Mouse (Mus musculus): ENCODE measurements around the gene Cotl1. TPM values are rescaled to one million over a fixed set of nuclear protein-coding genes. Genes with fewer than 3 reads are reported as not detected.

The Cotl1 gene
- polyA plus RNA-seq, 1 experiment: 606 TPM

DNA sequence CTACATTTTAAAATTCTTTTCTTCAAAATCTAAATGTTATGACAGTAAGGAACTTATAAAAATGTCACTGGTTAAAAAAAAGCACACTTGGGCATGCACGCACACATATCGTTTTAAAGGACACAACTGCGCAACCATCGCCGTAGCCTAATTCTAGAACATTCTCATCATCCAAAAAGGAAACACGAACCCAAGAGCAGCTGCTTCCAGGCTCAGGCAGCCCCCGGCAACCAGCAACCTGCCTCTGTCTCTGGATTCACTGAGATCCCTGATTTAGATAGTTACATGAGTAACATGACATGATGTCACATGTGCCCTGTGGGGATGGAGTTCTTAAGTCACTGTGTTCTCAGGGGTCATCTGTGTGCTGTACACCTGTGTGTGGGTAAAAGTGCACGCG is 17.1 kb downstream of the Cotl1 start:
- H3K27ac ChIP-seq (ENCODE audit: insufficient read depth, low read length): no peak overlapping the region
- H3K4me3 ChIP-seq (ENCODE audit: extremely low read depth, insufficient read depth, insufficient read length): no peak overlapping the region
- 95% methylated on average over 9 of the region's 9 CpGs for WGBS
- no peaks in the 10 kb centered on the region for H3K27me3 ChIP-seq (ENCODE audit: control insufficient read depth, insufficient read depth, low read length)
- TF ChIP-seq CTCF (IDR thresholded peaks at IDR 0.05; ENCODE audit: extremely low read depth, insufficient read depth, insufficient read length, insufficient replicate concordance) (no peak), POLR2A (IDR thresholded peaks at IDR 0.05; ENCODE audit: low read depth, low read length) (no peak)
- H3K4me1 ChIP-seq (ENCODE audit: control insufficient read depth, insufficient read depth, insufficient read length): peaks cover 32% of the 10 kb centered on the region
- H3K36me3 ChIP-seq (ENCODE audit: control insufficient read depth, insufficient read depth, low read length): peaks cover 38% of the 10 kb centered on the region
- no peak for DNase-seq (ENCODE audit: low read depth in 1 of 2, low spot score in 2 of 2)

DNA sequence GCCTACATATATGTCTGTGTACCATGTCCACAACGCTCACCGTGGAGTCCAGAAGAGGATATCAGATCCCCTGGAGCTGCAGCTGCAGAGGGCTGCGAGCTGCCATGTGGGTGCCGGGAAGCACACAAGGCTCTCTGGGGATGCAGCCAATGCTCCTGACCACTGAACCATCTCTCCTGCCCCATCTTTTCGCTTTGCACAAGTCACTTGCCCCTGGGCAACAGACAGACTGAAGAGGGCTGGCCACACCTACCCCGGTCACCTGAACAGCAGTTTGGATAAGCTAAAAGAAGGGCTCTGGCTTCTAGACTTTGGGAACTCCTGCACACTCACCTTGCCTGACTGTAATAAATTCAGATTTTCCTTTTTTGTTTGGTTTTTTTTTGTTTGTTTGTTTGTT is 18.7 kb downstream of the Cotl1 start:
- Histone ChIP-seq H3K27me3 (ENCODE audit: control insufficient read depth, insufficient read depth, low read length) (no peaks in the 10 kb centered on the region), H3K4me1 (ENCODE audit: control insufficient read depth, insufficient read depth, insufficient read length) (peaks cover 17% of the 10 kb centered on the region), H3K36me3 (ENCODE audit: control insufficient read depth, insufficient read depth, low read length) (peaks cover 37% of the 10 kb centered on the region), H3K27ac (ENCODE audit: insufficient read depth, low read length) (no peak overlapping the region), H3K4me3 (ENCODE audit: extremely low read depth, insufficient read depth, insufficient read length) (no peak overlapping the region)
- TF ChIP-seq CTCF (IDR thresholded peaks at IDR 0.05; ENCODE audit: extremely low read depth, insufficient read depth, insufficient read length, insufficient replicate concordance) (no peak), POLR2A (IDR thresholded peaks at IDR 0.05; ENCODE audit: low read depth, low read length) (no peak)
- WGBS: 67% methylated on average over 6 of the region's 6 CpGs
- no peak for DNase-seq (ENCODE audit: low read depth in 1 of 2, low spot score in 2 of 2)

DNA sequence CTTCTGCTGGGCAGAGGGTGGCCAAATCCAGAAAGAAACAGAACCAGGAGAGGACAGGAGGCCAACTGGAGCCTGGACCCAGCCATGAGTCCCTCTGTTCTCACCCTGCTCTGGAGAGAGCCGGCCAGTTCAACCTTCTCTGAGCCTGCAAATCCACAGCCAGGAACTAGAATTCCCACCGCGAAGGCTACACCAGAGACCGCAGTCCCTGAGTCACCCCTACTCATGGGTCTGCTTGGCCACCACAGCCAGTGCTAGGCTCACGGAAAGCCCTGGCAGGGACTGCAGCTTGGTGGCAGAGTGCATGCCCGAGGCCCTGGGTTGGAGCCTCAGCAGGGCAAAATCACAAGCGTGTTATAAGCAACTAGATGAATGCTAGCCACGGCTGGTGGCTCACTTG is 20.4 kb downstream of the Cotl1 start:
- WGBS: 91% methylated on average over 8 of the region's 8 CpGs
- DNase-seq (ENCODE audit: low read depth in 1 of 2, low spot score in 2 of 2): no peak
- Histone ChIP-seq H3K4me1 (ENCODE audit: control insufficient read depth, insufficient read depth, insufficient read length) (peaks cover 2% of the 10 kb centered on the region; the same call in 1 of the 2 replicates), H3K36me3 (ENCODE audit: control insufficient read depth, insufficient read depth, low read length) (peaks cover 40% of the 10 kb centered on the region), H3K4me3 (ENCODE audit: extremely low read depth, insufficient read depth, insufficient read length) (no peak overlapping the region), H3K27me3 (ENCODE audit: control insufficient read depth, insufficient read depth, low read length) (no peaks in the 10 kb centered on the region), H3K27ac (ENCODE audit: insufficient read depth, low read length) (no peak overlapping the region)
- TF ChIP-seq CTCF (IDR thresholded peaks at IDR 0.05; ENCODE audit: extremely low read depth, insufficient read depth, insufficient read length, insufficient replicate concordance): no peak
- TF ChIP-seq POLR2A (IDR thresholded peaks at IDR 0.05; ENCODE audit: low read depth, low read length): no peak

DNA sequence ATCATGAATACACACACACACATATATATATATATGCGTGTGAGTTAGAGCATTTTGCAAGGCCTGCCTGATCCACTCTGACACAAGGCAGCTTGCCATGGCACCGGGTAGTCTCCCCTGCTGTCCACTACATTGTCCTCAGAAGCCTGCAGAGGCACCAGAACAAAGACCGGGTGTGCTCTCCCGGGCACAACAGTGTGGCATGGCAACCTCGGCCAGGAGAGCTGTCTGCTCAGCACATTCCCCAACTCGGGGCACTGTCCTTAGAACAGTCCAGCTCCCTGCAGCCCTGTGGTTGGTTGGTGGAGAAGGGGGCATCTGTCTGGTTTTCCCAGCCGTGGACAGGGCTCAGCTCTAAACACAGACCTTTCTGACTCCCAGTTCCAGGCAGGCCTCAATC is 21.0 kb downstream of the Cotl1 start:
- Histone ChIP-seq H3K4me3 (ENCODE audit: extremely low read depth, insufficient read depth, insufficient read length) (no peak overlapping the region), H3K36me3 (ENCODE audit: control insufficient read depth, insufficient read depth, low read length) (peaks cover 40% of the 10 kb centered on the region), H3K4me1 (ENCODE audit: control insufficient read depth, insufficient read depth, insufficient read length) (peaks cover 7% of the 10 kb centered on the region; the same call in 1 of the 2 replicates), H3K27ac (ENCODE audit: insufficient read depth, low read length) (no peak overlapping the region), H3K27me3 (ENCODE audit: control insufficient read depth, insufficient read depth, low read length) (no peaks in the 10 kb centered on the region)
- no peak for DNase-seq (ENCODE audit: low read depth in 1 of 2, low spot score in 2 of 2)
- 84% methylated on average over 7 of the region's 7 CpGs for WGBS
- no peak for TF ChIP-seq POLR2A (IDR thresholded peaks at IDR 0.05; ENCODE audit: low read depth, low read length)
- no peak for TF ChIP-seq CTCF (IDR thresholded peaks at IDR 0.05; ENCODE audit: extremely low read depth, insufficient read depth, insufficient read length, insufficient replicate concordance)

DNA sequence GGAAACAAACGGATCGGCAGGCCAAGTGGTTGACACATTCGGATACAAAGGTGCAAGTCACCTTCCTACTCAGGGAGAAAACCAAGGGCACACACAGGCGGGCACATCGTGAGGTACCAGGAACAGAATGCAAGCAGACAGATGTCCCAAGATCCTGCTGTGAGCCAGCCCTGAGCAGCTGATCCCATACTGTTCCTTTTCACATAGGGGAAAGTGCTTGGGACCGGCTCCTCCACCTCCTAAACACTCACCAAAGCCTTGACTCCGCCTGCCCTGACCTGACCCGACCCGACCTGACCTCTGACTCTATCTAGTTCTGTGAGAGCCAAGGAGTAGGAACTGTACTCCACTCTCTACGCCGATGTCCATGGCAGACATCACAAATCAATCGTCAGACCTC is 22.9 kb downstream of the Cotl1 start:
- DNase-seq (ENCODE audit: low read depth in 1 of 2, low spot score in 2 of 2): no peak
- Histone ChIP-seq H3K27ac (ENCODE audit: insufficient read depth, low read length) (peak overlapping the region; percentile 17; the same call in 1 of the 2 replicates), H3K4me1 (ENCODE audit: control insufficient read depth, insufficient read depth, insufficient read length) (peaks cover 23% of the 10 kb centered on the region), H3K27me3 (ENCODE audit: control insufficient read depth, insufficient read depth, low read length) (no peaks in the 10 kb centered on the region), H3K36me3 (ENCODE audit: control insufficient read depth, insufficient read depth, low read length) (peaks cover 30% of the 10 kb centered on the region), H3K4me3 (ENCODE audit: extremely low read depth, insufficient read depth, insufficient read length) (no peak overlapping the region)
- WGBS: 56% methylated on average over 12 of the region's 12 CpGs
- no peak for TF ChIP-seq POLR2A (IDR thresholded peaks at IDR 0.05; ENCODE audit: low read depth, low read length)
- no peak for TF ChIP-seq CTCF (IDR thresholded peaks at IDR 0.05; ENCODE audit: extremely low read depth, insufficient read depth, insufficient read length, insufficient replicate concordance)

DNA sequence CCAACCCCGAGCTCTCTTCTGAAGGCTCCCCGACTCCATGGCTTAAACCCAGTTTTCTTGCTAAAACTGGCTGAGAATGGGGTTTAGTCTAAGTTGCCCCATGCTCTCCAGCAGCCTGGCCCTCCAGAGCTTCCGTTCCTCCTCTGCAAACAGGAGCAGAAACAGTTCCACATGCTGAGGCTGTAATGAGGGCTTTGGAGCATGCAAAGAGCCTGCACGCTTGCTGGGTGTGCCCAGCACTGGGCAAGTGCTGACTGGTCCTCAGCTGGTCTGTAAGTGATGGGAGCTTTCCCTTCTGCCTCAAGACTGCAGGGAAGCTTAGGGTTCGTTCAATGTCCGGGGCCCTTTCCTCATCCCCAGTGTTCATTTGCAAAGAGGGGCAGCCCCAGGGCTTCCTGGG is 24.1 kb downstream of the Cotl1 start:
- Histone ChIP-seq H3K27ac (ENCODE audit: insufficient read depth, low read length) (peak overlapping the region; percentile 11; the same call in 1 of the 2 replicates), H3K27me3 (ENCODE audit: control insufficient read depth, insufficient read depth, low read length) (no peaks in the 10 kb centered on the region), H3K36me3 (ENCODE audit: control insufficient read depth, insufficient read depth, low read length) (peaks cover 23% of the 10 kb centered on the region), H3K4me1 (ENCODE audit: control insufficient read depth, insufficient read depth, insufficient read length) (peaks cover 30% of the 10 kb centered on the region), H3K4me3 (ENCODE audit: extremely low read depth, insufficient read depth, insufficient read length) (no peak overlapping the region)
- TF ChIP-seq CTCF (IDR thresholded peaks at IDR 0.05; ENCODE audit: extremely low read depth, insufficient read depth, insufficient read length, insufficient replicate concordance) (no peak), POLR2A (IDR thresholded peaks at IDR 0.05; ENCODE audit: low read depth, low read length) (no peak)
- no peak for DNase-seq (ENCODE audit: low read depth in 1 of 2, low spot score in 2 of 2)
- 88% methylated on average over 6 of the region's 6 CpGs for WGBS

DNA sequence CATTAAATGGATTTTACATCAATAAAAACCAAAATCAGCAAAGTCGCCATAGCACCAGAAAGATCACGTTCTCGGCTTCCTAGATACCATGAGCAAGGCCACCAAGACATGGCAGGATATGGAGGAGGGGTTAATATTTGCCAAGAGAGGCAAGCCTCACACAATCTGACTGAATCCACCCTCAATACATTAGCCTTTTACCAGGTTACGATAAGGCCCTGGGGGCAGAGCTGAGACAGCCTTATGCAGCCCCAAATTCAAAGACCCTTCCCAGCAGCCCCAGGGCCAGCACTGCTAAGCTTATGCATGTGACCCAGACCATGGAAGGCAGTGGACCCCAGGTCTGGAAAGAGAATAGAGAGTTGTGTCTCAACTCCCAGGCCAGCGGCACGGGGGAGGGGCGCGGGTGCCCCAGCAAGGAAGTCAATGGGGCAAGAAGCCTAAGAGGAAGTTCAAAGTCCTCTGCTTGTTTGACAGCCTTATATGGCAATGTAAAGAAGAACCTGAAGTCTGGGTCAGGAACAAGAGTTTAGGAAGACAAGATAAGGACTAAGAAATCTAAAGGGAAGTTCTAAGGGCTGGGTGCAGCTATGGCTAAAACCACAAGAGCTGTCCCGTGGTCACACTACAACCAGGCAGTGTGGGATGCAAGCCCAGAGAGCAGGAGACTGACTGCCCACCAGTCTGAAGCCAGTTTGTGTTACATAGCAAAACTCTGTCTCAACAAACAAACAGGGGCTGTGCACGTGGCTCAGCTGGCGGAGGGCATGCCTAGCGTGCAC is 27.5 kb downstream of the Cotl1 start:
- TF ChIP-seq POLR2A (IDR thresholded peaks at IDR 0.05; ENCODE audit: low read depth, low read length) (no peak), CTCF (IDR thresholded peaks at IDR 0.05; ENCODE audit: extremely low read depth, insufficient read depth, insufficient read length, insufficient replicate concordance) (no peak)
- WGBS: 22% methylated on average over 12 of the region's 12 CpGs
- Histone ChIP-seq H3K4me3 (ENCODE audit: extremely low read depth, insufficient read depth, insufficient read length) (peak overlapping the region; percentile 27; the same call in 1 of the 2 replicates), H3K4me1 (ENCODE audit: control insufficient read depth, insufficient read depth, insufficient read length) (peaks cover 30% of the 10 kb centered on the region), H3K27me3 (ENCODE audit: control insufficient read depth, insufficient read depth, low read length) (no peaks in the 10 kb centered on the region), H3K36me3 (ENCODE audit: control insufficient read depth, insufficient read depth, low read length) (peaks cover 23% of the 10 kb centered on the region), H3K27ac (ENCODE audit: insufficient read depth, low read length) (peak overlapping the region; percentile 79)
- DNase-seq (ENCODE audit: low read depth in 1 of 2, low spot score in 2 of 2): peak; percentile 47 to 80
